31 mouse cellular contexts compared by ENCODE assay signal in genomic region chrX:74219449-74219848, GRCm38 (mm10). TPM values are rescaled to one million over a fixed set of nuclear protein-coding genes. Genes with fewer than 3 reads are reported as not detected.
DNase-seq lines count a peak whose midpoint lies in the region; TF ChIP-seq lines count a peak whose summit lies in the region.
"Had no signal": no experiment of that assay in that cellular context is flagged by ENCODE, and none has a peak within 500 bp of the region (broad histone marks: within the 10 kb centered on the region; RNA-seq: fewer than 3 reads in every experiment).

No protein-coding gene starts in this region.

- no peaks in the 10 kb centered on the region for H3K4me1 ChIP-seq in lung, adult 2 months (ENCODE audit: control insufficient read depth, insufficient read depth, low read length)
- no peaks in the 10 kb centered on the region for H3K4me1 ChIP-seq in cerebellum, adult 2 months (ENCODE audit: control insufficient read depth, insufficient read depth, low read length)
- H3K4me1 ChIP-seq: heart, embryonic 12.5 days; hindbrain, embryonic 13.5 days; kidney, embryonic 15.5 days; limb, embryonic 12.5 days; midbrain, embryonic 15.5 days had no signal

- no peak for TF ChIP-seq CTCF in lung, adult 2 months (IDR thresholded peaks at IDR 0.05; ENCODE audit: insufficient read depth, low read length)
- TF ChIP-seq CTCF in cerebellum, adult 2 months (IDR thresholded peaks at IDR 0.05; ENCODE audit: borderline replicate concordance, insufficient read depth, low read depth, low read length): no peak

- DNase-seq in lung, adult 2 months: peak; percentile 16
- DNase-seq in lung, postnatal 25 days (ENCODE audit: low spot score): no peak
- peak; percentile 4 for DNase-seq in WW6 (ENCODE audit: low read depth, low spot score)
- DNase-seq in lung, postnatal 14 days: peak; percentile 15
- no peak for DNase-seq in thymus, postnatal 4 days
- no peak for DNase-seq in cerebellum, adult 2 months
- no peak for DNase-seq in spleen, postnatal 14 days (ENCODE audit: low spot score in 2 of 2)
- DNase-seq: adrenal gland, adult 2 months; cerebellum, adult 8-10 months; cerebellum, postnatal 25 days; gastrocnemius, postnatal 25 days; heart, adult 18-20 months; heart, postnatal 4 days; kidney, adult 11 months; thymus, postnatal 25 days had no signal

- no peaks in the 10 kb centered on the region for H3K27me3 ChIP-seq in cerebellum, adult 2 months (ENCODE audit: control insufficient read depth, insufficient read depth, low read length)
- H3K27me3 ChIP-seq: CH12.LX; heart, embryonic 12.5 days; hindbrain, embryonic 13.5 days; kidney, embryonic 15.5 days; limb, embryonic 12.5 days; midbrain, embryonic 15.5 days had no signal

- H3K4me3 ChIP-seq in lung, adult 2 months (replicated peaks; ENCODE audit: extremely low read depth, low read depth, low read length): no peak overlapping the region
- H3K4me3 ChIP-seq in cerebellum, adult 2 months (replicated peaks; ENCODE audit: insufficient read depth, low read depth, low read length): no peak overlapping the region
- H3K4me3 ChIP-seq: heart, embryonic 12.5 days; hindbrain, embryonic 13.5 days; kidney, embryonic 15.5 days; limb, embryonic 12.5 days; midbrain, embryonic 15.5 days had no signal

- H3K27ac ChIP-seq in cerebellum, adult 2 months (ENCODE audit: insufficient read depth, low read length): no peak overlapping the region
- H3K27ac ChIP-seq: hindbrain, embryonic 13.5 days; kidney, embryonic 15.5 days; limb, embryonic 12.5 days; midbrain, embryonic 15.5 days had no signal

- 55% methylated on average over 13 of the region's 13 CpGs for WGBS in lung, adult 2 months
- WGBS in cerebellum, adult 2 months: 54% methylated on average over 13 of the region's 13 CpGs

- TF ChIP-seq POLR2A in lung, adult 2 months (IDR thresholded peaks at IDR 0.05; ENCODE audit: borderline replicate concordance, extremely low read depth, low read depth, low read length): no peak
- TF ChIP-seq POLR2A in cerebellum, adult 2 months (IDR thresholded peaks at IDR 0.05; ENCODE audit: borderline replicate concordance, insufficient read depth, low read length): no peak

RNA-seq across cellular contexts. Expression of gene Flna, which starts 30.2 kb away (rescaled TPM):
- polyA plus RNA-seq in lung, adult 2 months (2012; rRNA removed): 579 and 648 TPM in 2 replicates
- polyA plus RNA-seq in cerebellum, adult 2 months (2012; rRNA removed): 141 and 162 TPM in 2 replicates

RNA-seq across cellular contexts. Expression of gene Emd, which starts 35.0 kb away (rescaled TPM):
- polyA plus RNA-seq in lung, adult 2 months (2012; rRNA removed): 63.1 and 63.9 TPM in 2 replicates
- 49.0 and 53.6 TPM in 2 replicates for polyA plus RNA-seq in cerebellum, adult 2 months (2012; rRNA removed)

RNA-seq across cellular contexts. Expression of gene Tktl1, which starts 42.4 kb away (rescaled TPM):
- polyA plus RNA-seq in lung, adult 2 months (2012; rRNA removed): not detected in 2 replicates
- polyA plus RNA-seq in cerebellum, adult 2 months (2012; rRNA removed): 0.05 TPM in 1 of 2 replicates, not detected in the other
- polyA plus RNA-seq: adrenal gland, adult 2 months; embryonic facial prominence, embryonic 11.5 days; forebrain, embryonic 14.5 days; heart, embryonic 12.5 days; heart, postnatal 0 days; liver, adult 2 months; liver, embryonic 16.5 days; neural tube, embryonic 11.5 days; stomach, embryonic 14.5 days had no signal

RNA-seq across cellular contexts. Expression of gene Rpl10, which starts 51.2 kb away (rescaled TPM):
- 1,085 and 1,289 TPM in 2 replicates for polyA plus RNA-seq in lung, adult 2 months (2012; rRNA removed)
- polyA plus RNA-seq in cerebellum, adult 2 months (2012; rRNA removed): 511 and 570 TPM in 2 replicates

RNA-seq across cellular contexts. Expression of gene Tex28, which starts 51.8 kb away (rescaled TPM):
- not detected in 2 replicates for polyA plus RNA-seq in lung, adult 2 months (2012; rRNA removed)
- not detected in 2 replicates for polyA plus RNA-seq in cerebellum, adult 2 months (2012; rRNA removed)
- polyA plus RNA-seq: activated CD4-positive, CD25-positive, alpha-beta regulatory T cell, adult 4 months; adrenal gland, adult 2 months; C2C12; embryonic facial prominence, embryonic 11.5 days; forebrain, embryonic 14.5 days; heart, embryonic 12.5 days; heart, postnatal 0 days; hindbrain, embryonic 13.5 days; kidney, embryonic 15.5 days; limb, embryonic 12.5 days; liver, adult 2 months; liver, embryonic 16.5 days; midbrain, embryonic 15.5 days; neural tube, embryonic 11.5 days; Patski; stomach, embryonic 14.5 days had no signal

Comparison
In these comparisons a context has a peak if more than half of its experiments do, and no peak if none do; other contexts are left out.
1. DNase-seq: peak in lung, adult 2 months (single experiment), WW6 (single experiment) and lung, postnatal 14 days (single experiment); none in lung, postnatal 25 days (single experiment), thymus, postnatal 4 days (single experiment), cerebellum, adult 2 months (0 of 2) and spleen, postnatal 14 days (0 of 2).